Mouse (Mus musculus): Measurements from ENCODE around the gene March9.
A peak's percentile ranks its signal among the peaks of the same experiment; 100 is the strongest.

DNA sequence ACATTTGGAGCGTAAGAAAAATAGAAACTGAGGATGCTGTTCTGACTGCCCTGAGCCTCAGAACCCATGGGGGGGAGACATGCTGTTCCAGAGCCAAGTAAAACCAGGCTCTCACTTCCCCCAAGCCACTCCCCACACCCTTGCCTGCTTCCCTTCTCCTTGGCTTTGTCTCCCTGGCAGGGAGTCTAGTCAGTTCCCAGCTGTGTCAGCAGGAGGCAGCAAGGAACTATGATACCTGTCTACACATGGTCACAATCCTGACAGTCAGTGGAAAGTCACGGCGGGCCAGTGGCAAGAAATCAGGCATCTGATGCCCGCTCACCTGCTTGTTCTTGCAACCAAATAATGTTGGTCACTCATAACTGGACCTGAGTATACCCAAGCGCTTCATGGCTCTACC lies 43.5 kb downstream of the March9 start:
- TF ChIP-seq POLR2A (IDR thresholded peaks at IDR 0.05; ENCODE audit: extremely low read depth, insufficient read depth, low read length) (no peak), CTCF (IDR thresholded peaks at IDR 0.05; ENCODE audit: extremely low read depth, insufficient read depth, low read length) (peak; percentile 21; the same call in 1 of the 2 replicates)
